Mouse (Mus musculus) MEL (cell line): ENCODE results near the gene Casc3. TPM values are rescaled to one million over a fixed set of nuclear protein-coding genes. Genes with fewer than 3 reads are reported as not detected.

Source experiments
- DNase-seq: peaks from one replicate; pipeline ENCODE4 v3.0.0; 2011; ENCODE audit warnings: low read depth, low spot score
- H3K27ac ChIP-seq: 2 replicates; pipeline ENCODE4 v1.5.1; 2012; ENCODE audit warnings: low read depth, mild to moderate bottlenecking, control low read depth, low read length, moderate library complexity; ENCODE audit not compliant: control insufficient read depth
- H3K27me3 ChIP-seq, 2 experiments: fragments of 150-350 bp in 1 of 2; sonication (generic) in 1 of 2; 2 replicates each; pipeline ENCODE4 v1.6.1; 2012; ENCODE audit warnings: low read length in 2 of 2, mild to moderate bottlenecking in 2 of 2, improper control_type of control experiment in 1 of 2, moderate library complexity in 1 of 2; ENCODE audit not compliant: insufficient read depth in 2 of 2, control insufficient read depth in 1 of 2
- H3K36me3 ChIP-seq, 2 experiments: 2 replicates each; pipeline ENCODE4 v1.6.1; 2012 to 2014; ENCODE audit warnings: low read length in 2 of 2, improper control_type of control experiment in 1 of 2, inconsistent platforms in 1 of 2, mild to moderate bottlenecking in 1 of 2; ENCODE audit not compliant: insufficient read depth in 2 of 2, control insufficient read depth in 1 of 2
- H3K4me1 ChIP-seq, 2 experiments: fragments of 150-350 bp in 1 of 2; sonication (generic) in 1 of 2; 2 replicates each; pipeline ENCODE4 v1.6.1; 2012; ENCODE audit warnings: low read length in 2 of 2, improper control_type of control experiment in 1 of 2, mild to moderate bottlenecking in 1 of 2; ENCODE audit not compliant: insufficient read depth in 2 of 2, control insufficient read depth in 1 of 2
- H3K4me3 ChIP-seq, 2 experiments: fragments of 150-350 bp in 1 of 2; sonication (generic) in 1 of 2; 2 replicates each; pipeline ENCODE4 v1.5.1; 2012; ENCODE audit warnings: low read depth in 2 of 2, low read length in 2 of 2, mild to moderate bottlenecking in 2 of 2, moderate library complexity in 2 of 2, control low read depth in 1 of 2, improper control_type of control experiment in 1 of 2; ENCODE audit not compliant: control insufficient read depth in 1 of 2, insufficient read depth in 1 of 2
- H3K79me2 ChIP-seq: 2 replicates; pipeline ENCODE4 v1.6.1; 2012; ENCODE audit warnings: mild to moderate bottlenecking, low read length, moderate library complexity; ENCODE audit not compliant: control insufficient read depth, poor library complexity, insufficient read depth
- H3K9ac ChIP-seq: 2 replicates; pipeline ENCODE4 v1.6.1; 2012; ENCODE audit warnings: low read depth, mild to moderate bottlenecking, control low read depth, low read length, moderate library complexity; ENCODE audit not compliant: control insufficient read depth, poor library complexity, severe bottlenecking
- H3K9me3 ChIP-seq: fragments of 150-350 bp; sonication (generic); replicated peaks from 2 replicates; pipeline ENCODE4 v1.6.1; 2012; ENCODE audit warnings: mild to moderate bottlenecking, low read length, improper control_type of control experiment, moderate library complexity; ENCODE audit not compliant: insufficient read depth
- BHLHE40 ChIP-seq: IDR thresholded peaks from 2 replicates; pipeline ENCODE4 v1.6.1; 2012; ENCODE audit warnings: low read depth, mild to moderate bottlenecking, inconsistent platforms, low read length, improper control_type of control experiment, borderline replicate concordance
- CTCF ChIP-seq, 3 experiments: IDR thresholded peaks in 2 of 3; conservative IDR thresholded peaks in 1 of 3; 2 replicates each; pipeline ENCODE4 v1.5.1; 2011 to 2012; ENCODE audit warnings: low read length in 3 of 3, low read depth in 2 of 3, mild to moderate bottlenecking in 2 of 3, improper control_type of control experiment in 1 of 3, inconsistent platforms in 1 of 3, mixed read lengths in 1 of 3, moderate library complexity in 1 of 3; ENCODE audit not compliant: control insufficient read depth in 1 of 3, insufficient read depth in 1 of 3, poor library complexity in 1 of 3, severe bottlenecking in 1 of 3
- ELF1 ChIP-seq: IDR thresholded peaks from 2 replicates; pipeline ENCODE4 v1.6.1; 2014; ENCODE audit warnings: low read depth, mild to moderate bottlenecking, inconsistent platforms, low read length, improper control_type of control experiment, moderate library complexity
- GATA1 ChIP-seq: IDR thresholded peaks from 2 replicates; pipeline ENCODE4 v1.6.1; 2011; ENCODE audit warnings: low read depth, low read length, improper control_type of control experiment
- HCFC1 ChIP-seq: IDR thresholded peaks from 2 replicates; pipeline ENCODE4 v1.6.1; 2012; ENCODE audit warnings: low read depth, mild to moderate bottlenecking, inconsistent platforms, low read length, improper control_type of control experiment, moderate library complexity
- JUND ChIP-seq: IDR thresholded peaks from 2 replicates; pipeline ENCODE4 v1.6.1; 2011; ENCODE audit warnings: low read depth, mild to moderate bottlenecking, improper control_type of control experiment, low read length
- KAT2A ChIP-seq: conservative IDR thresholded peaks from 2 replicates; pipeline ENCODE4 v1.6.1; 2012; ENCODE audit warnings: low read depth, low read length, improper control_type of control experiment, inconsistent platforms
- MAZ ChIP-seq: IDR thresholded peaks from 2 replicates; pipeline ENCODE4 v1.6.1; 2012; ENCODE audit warnings: low read depth, mild to moderate bottlenecking, inconsistent platforms, low read length, improper control_type of control experiment
- MXI1 ChIP-seq: IDR thresholded peaks from 2 replicates; pipeline ENCODE4 v1.6.1; 2011; ENCODE audit warnings: mild to moderate bottlenecking, low read depth, low read length, improper control_type of control experiment
- NELFE ChIP-seq: IDR thresholded peaks from 2 replicates; pipeline ENCODE4 v1.6.1; 2011; ENCODE audit warnings: low read depth, low read length, improper control_type of control experiment
- NRF1 ChIP-seq: IDR thresholded peaks from 2 replicates; pipeline ENCODE4 v1.6.1; 2014; ENCODE audit warnings: low read depth, mild to moderate bottlenecking, inconsistent platforms, low read length, improper control_type of control experiment, moderate library complexity; ENCODE audit not compliant: poor library complexity, insufficient read depth, severe bottlenecking
- POLR2A ChIP-seq, 2 experiments: IDR thresholded peaks; 2 replicates each; pipeline ENCODE4 v1.6.1; 2011 to 2012; ENCODE audit warnings: low read length in 2 of 2, mild to moderate bottlenecking in 2 of 2, control low read depth in 1 of 2, improper control_type of control experiment in 1 of 2, low read depth in 1 of 2, moderate library complexity in 1 of 2; ENCODE audit not compliant: control insufficient read depth in 1 of 2, insufficient read depth in 1 of 2, poor library complexity in 1 of 2
- SIN3A ChIP-seq: IDR thresholded peaks from 2 replicates; pipeline ENCODE4 v1.6.1; 2012; ENCODE audit warnings: low read length, improper control_type of control experiment, inconsistent platforms
- SMC3 ChIP-seq: IDR thresholded peaks from 2 replicates; pipeline ENCODE4 v1.6.1; 2011; ENCODE audit warnings: low read depth, low read length, improper control_type of control experiment
- TBP ChIP-seq: IDR thresholded peaks from 2 replicates; pipeline ENCODE4 v1.8.0; 2011; ENCODE audit warnings: low read depth, low read length, improper control_type of control experiment
- TCF12 ChIP-seq: IDR thresholded peaks from 2 replicates; pipeline ENCODE4 v1.6.1; 2014; ENCODE audit warnings: low read depth, mild to moderate bottlenecking, inconsistent platforms, low read length, improper control_type of control experiment, moderate library complexity
- UBTF ChIP-seq: IDR thresholded peaks from 2 replicates; pipeline ENCODE4 v1.6.1; 2012; ENCODE audit warnings: low read depth, mild to moderate bottlenecking, inconsistent platforms, low read length, improper control_type of control experiment, moderate library complexity, borderline replicate concordance; ENCODE audit not compliant: insufficient read depth
- USF1 ChIP-seq: IDR thresholded peaks from 2 replicates; pipeline ENCODE4 v1.6.1; 2014; ENCODE audit warnings: low read depth, mild to moderate bottlenecking, inconsistent platforms, low read length, improper control_type of control experiment, moderate library complexity
- polyA plus RNA-seq, 2 experiments: library from polyadenylated mRNA; stranded (reverse) in 1 of 2; unstranded in 1 of 2; fragments of >175 nt in 1 of 2; fragments of >200 nt in 1 of 2; gene quantifications; 2 replicates each; pipeline versions ENCODE4 v1.2.1 to v1.2.4; 2012; ENCODE audit warnings: low replicate concordance in 2 of 2, low read depth in 1 of 2; ENCODE audit not compliant: insufficient read length in 2 of 2, insufficient read depth in 1 of 2, missing spikeins in 1 of 2
- total RNA-seq: library from RNA; depleted of rRNA; stranded (reverse); fragments of 300-350 nt; gene quantifications from 2 replicates; pipeline ENCODE4 v1.2.3, GENCODE M21; 2012

Casc3 gene
- total and polyA plus RNA-seq, 3 experiments: 18.2 to 61.0 (median 58.6) TPM

- no peaks in the 10 kb centered on the region for H3K27me3 ChIP-seq
- TF ChIP-seq HCFC1 (peak; percentile 40; the same call in 1 of the 2 replicates), KAT2A (no peak), JUND (no peak), POLR2A (IDR thresholded peaks at IDR 0.05; ENCODE audit: control insufficient read depth in 1 of 2, insufficient read depth in 1 of 2, low read depth in 1 of 2, low read length in 2 of 2, poor library complexity in 1 of 2) (0 out of 4 replicates have a peak, but pooled peaks of 1 of the 2 experiments have one; percentile 15), SMC3 (peak; percentile 8; the same call in 1 of the 2 replicates), NELFE (peak; percentile 28; the same call in 1 of the 2 replicates), MXI1 (peak; percentile 52; the same call in 1 of the 2 replicates), SIN3A (peak; percentile 60), TCF12 (0 out of 2 replicates have a peak, but pooled peaks have one; percentile 6), BHLHE40 (no peak), TBP (no peak), NRF1 (peak; percentile 63), USF1 (0 out of 2 replicates have a peak, but pooled peaks have one; percentile 10), UBTF (0 out of 2 replicates have a peak, but pooled peaks have one; percentile 69), CTCF (IDR thresholded peaks at IDR 0.05 in 2 of 3, conservative IDR thresholded peaks at IDR 0.05 in 1 of 3; ENCODE audit: control insufficient read depth in 1 of 3, insufficient read depth in 1 of 3, low read depth in 2 of 3, low read length in 3 of 3, poor library complexity in 1 of 3, severe bottlenecking in 1 of 3) (0 out of 6 replicates have a peak, but pooled peaks of 1 of the 3 experiments have one; percentile 2), ELF1 (0 out of 2 replicates have a peak, but pooled peaks have one; percentile 13), MAZ (peak; percentile 83; the same call in 1 of the 2 replicates)
These were observed 32.0 kb downstream of the Casc3 start, which contains the start of gene Rapgefl1 for GRCm38 (mm10) chr11:98836651-98837141. TSS of gene Rapgefl1 (plus strand) at chr11:98836785.

DNA sequence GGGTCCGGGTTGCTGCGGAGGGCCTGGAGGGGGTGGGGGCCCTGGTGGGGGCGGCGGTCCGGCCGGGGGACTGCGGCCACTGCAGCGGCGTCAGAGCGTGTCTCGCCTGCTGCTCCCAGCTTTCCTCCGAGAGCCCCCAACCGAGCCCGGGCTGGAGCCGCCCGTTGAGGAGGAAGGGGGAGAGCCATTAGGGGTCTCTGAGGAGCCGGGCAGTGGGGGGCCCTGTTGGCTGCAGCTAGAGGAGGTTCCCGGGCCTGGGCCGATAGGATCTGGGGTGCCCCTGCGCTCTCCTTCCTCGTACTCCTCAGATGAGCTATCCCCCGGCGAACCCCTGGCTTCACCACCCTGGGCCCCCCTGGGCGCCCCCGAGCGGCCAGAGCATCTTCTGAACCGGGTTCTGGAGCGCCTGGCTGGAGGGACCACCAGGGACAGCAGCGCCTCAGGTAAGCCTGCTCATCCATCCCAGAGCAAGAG, 32.6 kb downstream of the Casc3 start:
- no peak for DNase-seq
- TF ChIP-seq GATA1 (no peak), CTCF (IDR thresholded peaks at IDR 0.05 in 2 of 3, conservative IDR thresholded peaks at IDR 0.05 in 1 of 3; ENCODE audit: control insufficient read depth in 1 of 3, insufficient read depth in 1 of 3, low read depth in 2 of 3, low read length in 3 of 3, poor library complexity in 1 of 3, severe bottlenecking in 1 of 3) (peak in 2 of 3 experiments; percentile 11 to 31; a peak in 2 of 6 replicates)
- Histone ChIP-seq H3K27ac (no peak overlapping the region), H3K4me1 (peaks cover 0 to 5% of the 10 kb centered on the region in 2 experiments; a peak in 1 of 4 replicates), H3K4me3 (peak overlapping the region; percentile 75 to 98; a peak in 3 of 4 replicates), H3K36me3 (peaks cover 3 to 8% of the 10 kb centered on the region in 2 experiments), H3K27me3 (no peaks in the 10 kb centered on the region), H3K9me3 (no peaks in the 10 kb centered on the region), H3K9ac (peak overlapping the region; percentile 11; the same call in 1 of the 2 replicates), H3K79me2 (no peaks in the 10 kb centered on the region; the same call in 1 of the 2 replicates)

More at GRCm38 (mm10) chr11:98836651-98837141, 32.0 kb downstream of the Casc3 start, which contains the start of gene Rapgefl1:
- Histone ChIP-seq H3K27ac (no peak within 1 kb of the TSS), H3K4me1 (peaks cover 0 to 5% of the 10 kb centered on the region in 2 experiments; a peak in 1 of 4 replicates), H3K36me3 (peaks cover 3 to 13% of the 10 kb centered on the region in 2 experiments), H3K79me2 (no peaks in the 10 kb centered on the region; the same call in 1 of the 2 replicates), H3K9ac (peak within 1 kb of the TSS; percentile 85), H3K4me3 (peak within 1 kb of the TSS; percentile 75 to 98), H3K9me3 (no peaks in the 10 kb centered on the region)
- DNase-seq: peak; percentile 88
